Mouse (Mus musculus): Measurements from ENCODE around the gene Lekr1. TPM values are rescaled to one million over a fixed set of nuclear protein-coding genes. Genes with fewer than 3 reads are reported as not detected.

Lekr1 gene
- polyA plus RNA-seq, 1 experiment from 2014 or later: 7.0 TPM

DNA sequence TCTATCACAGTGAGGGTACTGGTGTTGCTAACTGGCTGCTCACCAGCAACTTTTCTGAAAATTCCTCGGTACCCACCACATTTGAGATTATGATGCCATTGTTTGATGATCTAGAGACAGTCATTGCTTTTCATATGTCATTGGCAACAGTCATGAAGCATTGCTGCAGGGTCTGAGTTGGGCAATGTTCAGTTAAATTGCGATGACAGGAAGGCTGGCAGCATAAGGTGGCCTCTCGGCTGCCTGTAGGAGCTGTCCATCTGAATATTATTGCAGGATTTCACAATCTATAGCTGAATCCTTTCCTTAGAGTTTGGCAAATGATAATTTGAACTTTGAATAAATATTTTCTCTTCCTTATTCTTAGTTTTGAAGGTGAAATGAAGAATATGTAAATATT, 48.3 kb downstream of the Lekr1 start:
- no peak overlapping the region for H3K9ac ChIP-seq (replicated peaks; ENCODE audit: low read length)
- H3K4me3 ChIP-seq (replicated peaks; ENCODE audit: low read depth, low read length): no peak overlapping the region
- H3K36me3 ChIP-seq (ENCODE audit: control insufficient read depth, insufficient read depth, low read length): no peaks in the 10 kb centered on the region
- H3K27ac ChIP-seq (replicated peaks; ENCODE audit: low read depth, low read length): no peak overlapping the region
- no peaks in the 10 kb centered on the region for H3K9me3 ChIP-seq (ENCODE audit: control insufficient read depth, low read length)
- H3K4me2 ChIP-seq (ENCODE audit: low read length): no peak overlapping the region
- ATAC-seq (ENCODE audit: low FRiP score, low TSS enrichment) (no peak), DNase-seq (no peak)
- no peaks in the 10 kb centered on the region for H3K4me1 ChIP-seq (ENCODE audit: control insufficient read depth, insufficient read depth, low read length)
- WGBS: 92% methylated on average over 3 of the region's 3 CpGs
- H3K27me3 ChIP-seq (ENCODE audit: control insufficient read depth, insufficient read depth, low read length): no peaks in the 10 kb centered on the region

DNA sequence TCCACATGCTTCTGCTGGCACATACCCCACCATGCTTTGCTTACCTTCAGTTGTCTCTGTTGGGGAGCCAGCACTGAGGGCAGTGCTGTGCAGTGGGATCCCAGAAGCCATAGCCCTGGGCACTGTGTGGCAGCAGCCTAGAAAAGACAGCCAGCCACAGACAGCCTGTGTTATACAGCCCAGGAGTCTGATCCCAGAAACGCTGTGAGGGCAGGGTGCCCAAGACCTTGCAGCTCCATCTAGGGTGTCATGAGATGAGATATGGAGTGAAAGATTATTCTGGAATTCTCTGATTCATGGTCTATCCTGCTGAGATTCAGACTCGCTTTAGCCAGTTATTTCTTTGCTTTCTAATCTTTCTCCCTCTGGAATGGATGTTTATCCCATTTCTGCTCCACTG, 51.4 kb downstream of the Lekr1 start:
- Histone ChIP-seq H3K4me1 (ENCODE audit: control insufficient read depth, insufficient read depth, low read length) (no peaks in the 10 kb centered on the region), H3K27me3 (ENCODE audit: control insufficient read depth, insufficient read depth, low read length) (no peaks in the 10 kb centered on the region), H3K4me2 (ENCODE audit: low read length) (no peak overlapping the region), H3K9ac (replicated peaks; ENCODE audit: low read length) (no peak overlapping the region), H3K4me3 (replicated peaks; ENCODE audit: low read depth, low read length) (no peak overlapping the region), H3K9me3 (ENCODE audit: control insufficient read depth, low read length) (no peaks in the 10 kb centered on the region), H3K27ac (replicated peaks; ENCODE audit: low read depth, low read length) (no peak overlapping the region), H3K36me3 (ENCODE audit: control insufficient read depth, insufficient read depth, low read length) (no peaks in the 10 kb centered on the region)
- 92% methylated on average over 2 of the region's 2 CpGs for WGBS
- no peak for DNase-seq
- ATAC-seq (ENCODE audit: low FRiP score, low TSS enrichment): no peak

DNA sequence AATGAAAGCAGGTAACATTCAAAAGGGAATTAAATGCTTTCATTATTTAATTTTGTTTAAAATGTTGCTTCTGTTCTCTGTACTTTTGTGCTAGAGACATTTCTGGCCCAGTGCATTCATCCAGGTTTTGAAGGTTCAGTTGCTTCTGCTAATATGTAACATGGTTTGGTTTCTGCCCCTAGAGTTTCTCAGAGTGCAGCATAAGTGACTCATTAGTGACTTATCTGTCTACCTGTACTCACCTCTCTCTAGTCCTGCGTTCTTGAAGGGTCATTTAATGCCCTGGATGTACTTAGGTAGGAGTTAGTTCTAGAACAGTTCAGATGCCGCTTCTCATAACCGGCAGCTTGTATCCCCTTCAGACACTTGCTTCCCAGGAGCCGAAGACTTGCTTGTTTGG, 56.9 kb downstream of the Lekr1 start:
- no peaks in the 10 kb centered on the region for H3K4me1 ChIP-seq (ENCODE audit: control insufficient read depth, insufficient read depth, low read length)
- no peaks in the 10 kb centered on the region for H3K27me3 ChIP-seq (ENCODE audit: control insufficient read depth, insufficient read depth, low read length)
- H3K36me3 ChIP-seq (ENCODE audit: control insufficient read depth, insufficient read depth, low read length): no peaks in the 10 kb centered on the region
- H3K4me2 ChIP-seq (ENCODE audit: low read length): no peak overlapping the region
- no peaks in the 10 kb centered on the region for H3K9me3 ChIP-seq (ENCODE audit: control insufficient read depth, low read length)
- no peak overlapping the region for H3K9ac ChIP-seq (replicated peaks; ENCODE audit: low read length)
- DNase-seq (no peak), ATAC-seq (ENCODE audit: low FRiP score, low TSS enrichment) (no peak)
- no peak overlapping the region for H3K4me3 ChIP-seq (replicated peaks; ENCODE audit: low read depth, low read length)
- WGBS: 92% methylated on average over 4 of the region's 4 CpGs
- no peak overlapping the region for H3K27ac ChIP-seq (replicated peaks; ENCODE audit: low read depth, low read length)

DNA sequence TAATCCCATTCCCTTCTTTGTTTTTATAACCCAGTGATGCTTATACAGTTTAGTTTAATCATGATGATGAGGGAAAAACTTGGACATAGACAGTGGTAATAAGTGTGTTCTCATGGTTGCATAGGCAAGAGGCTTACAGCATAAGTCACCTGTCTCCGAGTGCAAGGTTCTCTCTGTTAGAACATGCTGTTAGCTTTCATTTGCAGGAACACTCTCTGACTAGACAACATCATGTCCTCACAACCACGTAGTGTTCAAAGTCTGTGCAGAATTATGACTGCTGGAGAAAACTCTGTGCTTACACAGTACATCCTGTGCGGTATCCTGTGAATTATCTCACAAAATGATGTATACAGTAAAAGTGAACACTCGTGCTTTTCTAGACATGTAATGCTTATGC, 57.6 kb downstream of the Lekr1 start:
- Histone ChIP-seq H3K4me1 (ENCODE audit: control insufficient read depth, insufficient read depth, low read length) (no peaks in the 10 kb centered on the region), H3K27ac (replicated peaks; ENCODE audit: low read depth, low read length) (no peak overlapping the region), H3K4me3 (replicated peaks; ENCODE audit: low read depth, low read length) (no peak overlapping the region), H3K36me3 (ENCODE audit: control insufficient read depth, insufficient read depth, low read length) (no peaks in the 10 kb centered on the region), H3K9me3 (ENCODE audit: control insufficient read depth, low read length) (no peaks in the 10 kb centered on the region), H3K4me2 (ENCODE audit: low read length) (no peak overlapping the region), H3K27me3 (ENCODE audit: control insufficient read depth, insufficient read depth, low read length) (no peaks in the 10 kb centered on the region), H3K9ac (replicated peaks; ENCODE audit: low read length) (no peak overlapping the region)
- ATAC-seq (ENCODE audit: low FRiP score, low TSS enrichment) (no peak), DNase-seq (no peak)
- 90% methylated on average over 4 of the region's 4 CpGs for WGBS

DNA sequence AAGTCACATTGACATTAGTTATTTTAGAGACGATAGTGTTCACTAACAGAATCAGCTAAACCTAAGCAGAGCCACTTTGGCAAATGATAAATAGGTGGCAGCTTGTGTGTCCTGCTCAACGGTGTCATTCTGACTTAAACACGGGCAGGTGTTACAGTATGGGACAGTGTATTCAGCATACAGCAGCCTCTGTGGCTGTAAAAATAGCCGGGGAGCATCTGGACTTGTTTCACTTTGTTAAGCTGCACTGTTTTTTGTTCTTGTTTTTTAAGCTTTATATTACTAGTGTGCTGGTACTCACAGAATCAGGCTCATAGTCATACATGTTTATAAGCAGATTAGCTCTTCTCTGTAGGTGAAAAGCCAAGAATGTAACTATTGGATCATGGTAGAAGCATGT, 71.8 kb downstream of the Lekr1 start:
- Histone ChIP-seq H3K27ac (replicated peaks; ENCODE audit: low read depth, low read length) (no peak overlapping the region), H3K4me3 (replicated peaks; ENCODE audit: low read depth, low read length) (no peak overlapping the region), H3K4me2 (ENCODE audit: low read length) (no peak overlapping the region), H3K9me3 (ENCODE audit: control insufficient read depth, low read length) (no peaks in the 10 kb centered on the region), H3K9ac (replicated peaks; ENCODE audit: low read length) (no peak overlapping the region), H3K4me1 (ENCODE audit: control insufficient read depth, insufficient read depth, low read length) (no peaks in the 10 kb centered on the region), H3K36me3 (ENCODE audit: control insufficient read depth, insufficient read depth, low read length) (no peaks in the 10 kb centered on the region), H3K27me3 (ENCODE audit: control insufficient read depth, insufficient read depth, low read length) (no peaks in the 10 kb centered on the region)
- ATAC-seq (ENCODE audit: low FRiP score, low TSS enrichment) (no peak), DNase-seq (no peak)
- 90% methylated on average over 4 of the region's 4 CpGs for WGBS

DNA sequence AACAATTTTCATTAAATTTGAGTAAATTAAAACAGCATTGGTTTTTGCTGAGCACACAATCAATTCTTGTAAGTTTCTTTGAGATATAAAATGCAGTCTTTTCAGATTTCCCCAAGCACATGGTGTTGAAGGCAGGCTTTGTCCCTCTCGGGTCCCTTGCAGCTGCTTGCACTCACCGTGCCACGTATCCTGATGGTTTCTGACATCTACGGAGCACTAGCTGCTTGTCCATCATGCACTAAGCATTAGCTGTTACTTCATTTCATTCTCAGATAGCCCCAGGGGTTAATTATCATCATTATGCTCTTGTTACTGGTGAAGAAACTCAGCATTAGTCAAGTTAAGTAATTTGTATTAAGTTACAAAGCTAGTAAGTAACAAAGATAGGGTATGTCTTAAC, 78.9 kb downstream of the Lekr1 start:
- ATAC-seq (ENCODE audit: low FRiP score, low TSS enrichment): no peak
- DNase-seq: peak; percentile 41
- Histone ChIP-seq H3K4me3 (replicated peaks; ENCODE audit: low read depth, low read length) (no peak overlapping the region), H3K9ac (replicated peaks; ENCODE audit: low read length) (no peak overlapping the region), H3K4me2 (ENCODE audit: low read length) (no peak overlapping the region), H3K36me3 (ENCODE audit: control insufficient read depth, insufficient read depth, low read length) (no peaks in the 10 kb centered on the region), H3K27ac (replicated peaks; ENCODE audit: low read depth, low read length) (no peak overlapping the region), H3K9me3 (ENCODE audit: control insufficient read depth, low read length) (no peaks in the 10 kb centered on the region), H3K4me1 (ENCODE audit: control insufficient read depth, insufficient read depth, low read length) (no peaks in the 10 kb centered on the region), H3K27me3 (ENCODE audit: control insufficient read depth, insufficient read depth, low read length) (no peaks in the 10 kb centered on the region)
- WGBS: 14% methylated on average over 4 of the region's 4 CpGs

DNA sequence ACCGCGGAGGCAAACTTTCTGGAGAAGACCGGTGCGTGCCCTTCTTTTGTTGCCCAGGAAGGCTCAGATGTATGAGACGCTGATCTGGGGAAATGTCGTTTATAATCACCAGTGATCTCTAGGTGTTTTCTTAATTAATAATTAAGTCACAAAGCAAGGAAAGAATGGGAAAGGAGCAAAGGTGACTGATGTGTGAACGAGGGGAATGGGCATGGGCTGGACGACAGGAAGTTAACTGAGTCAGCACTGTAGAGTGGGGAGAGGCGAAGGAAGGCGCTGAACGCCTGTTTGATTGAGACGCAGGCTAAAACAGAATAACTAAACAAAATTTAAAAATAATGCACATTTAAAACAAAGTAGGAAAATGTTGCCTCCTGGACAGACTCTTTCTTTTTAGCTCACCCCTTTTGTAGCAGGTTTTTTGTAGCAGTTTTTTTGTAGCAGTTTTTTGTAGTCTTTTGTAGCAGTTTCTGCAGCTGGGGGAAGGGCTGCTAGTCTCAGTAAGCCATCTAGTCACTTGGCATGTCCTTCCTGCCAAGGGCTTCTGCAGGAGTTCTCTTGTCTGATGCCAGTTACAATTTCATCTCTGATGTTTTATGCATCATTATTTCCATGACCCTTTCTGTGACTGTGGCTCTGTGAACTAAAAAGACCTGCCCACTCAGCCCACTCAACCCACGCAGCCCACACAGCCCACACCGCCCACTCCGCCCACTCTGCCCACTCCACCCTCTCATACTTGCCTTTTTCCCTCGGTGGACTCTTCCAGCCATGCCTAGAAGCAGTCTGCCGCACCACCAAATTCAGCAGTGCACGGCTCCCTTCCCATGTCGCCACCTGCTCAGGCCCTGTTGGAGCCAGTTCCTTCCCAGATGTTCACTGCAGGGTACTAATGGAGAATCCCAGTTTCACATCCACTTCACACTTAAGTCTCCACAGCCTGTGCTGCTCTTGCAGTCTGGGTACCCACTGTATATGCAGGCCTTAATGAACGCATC, 98.8 kb downstream of the Lekr1 start:
- Histone ChIP-seq H3K4me1 (ENCODE audit: control insufficient read depth, insufficient read depth, low read length) (peaks cover 10% of the 10 kb centered on the region; the same call in 1 of the 2 replicates), H3K4me2 (ENCODE audit: low read length) (no peak overlapping the region), H3K9me3 (ENCODE audit: control insufficient read depth, low read length) (no peaks in the 10 kb centered on the region), H3K36me3 (ENCODE audit: control insufficient read depth, insufficient read depth, low read length) (no peaks in the 10 kb centered on the region), H3K4me3 (replicated peaks; ENCODE audit: low read depth, low read length) (no peak overlapping the region), H3K27ac (replicated peaks; ENCODE audit: low read depth, low read length) (no peak overlapping the region), H3K9ac (replicated peaks; ENCODE audit: low read length) (no peak overlapping the region), H3K27me3 (ENCODE audit: control insufficient read depth, insufficient read depth, low read length) (no peaks in the 10 kb centered on the region)
- no peak for DNase-seq
- peak; percentile 57; the same call in 1 of the 2 replicates for ATAC-seq (ENCODE audit: low FRiP score, low TSS enrichment)
- WGBS: 68% methylated on average over 20 of the region's 20 CpGs

DNA sequence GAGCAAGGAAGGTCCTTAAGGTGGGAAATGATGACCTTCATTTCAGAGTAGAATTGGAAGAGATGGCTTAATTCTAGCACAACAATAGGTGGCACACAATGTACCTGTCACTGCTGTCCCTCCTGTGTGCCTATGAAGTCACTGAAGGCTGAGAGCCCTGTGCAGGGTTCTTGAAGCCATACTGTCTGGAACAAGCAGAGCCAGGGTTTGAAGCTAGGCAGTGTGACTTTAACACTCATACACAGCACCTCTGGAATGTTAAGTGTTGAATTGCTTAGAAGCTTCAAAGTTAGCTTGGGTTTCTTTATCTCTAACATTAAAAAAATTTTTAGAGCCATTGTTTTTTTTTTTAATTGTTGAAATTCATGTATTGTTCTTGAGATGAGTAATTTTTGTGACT, 100.4 kb downstream of the Lekr1 start:
- H3K9me3 ChIP-seq (ENCODE audit: control insufficient read depth, low read length): no peaks in the 10 kb centered on the region
- no peaks in the 10 kb centered on the region for H3K27me3 ChIP-seq (ENCODE audit: control insufficient read depth, insufficient read depth, low read length)
- H3K27ac ChIP-seq (replicated peaks; ENCODE audit: low read depth, low read length): no peak overlapping the region
- no peak for ATAC-seq (ENCODE audit: low FRiP score, low TSS enrichment)
- H3K9ac ChIP-seq (replicated peaks; ENCODE audit: low read length): no peak overlapping the region
- H3K4me2 ChIP-seq (ENCODE audit: low read length): no peak overlapping the region
- no peaks in the 10 kb centered on the region for H3K36me3 ChIP-seq (ENCODE audit: control insufficient read depth, insufficient read depth, low read length)
- no peak overlapping the region for H3K4me3 ChIP-seq (replicated peaks; ENCODE audit: low read depth, low read length)
- peaks cover 10% of the 10 kb centered on the region; the same call in 1 of the 2 replicates for H3K4me1 ChIP-seq (ENCODE audit: control insufficient read depth, insufficient read depth, low read length)
- no peak for DNase-seq

Measured in midbrain, embryonic 14.5 days (tissue).